Mouse (Mus musculus) hindbrain, embryonic 15.5 days (tissue): ENCODE measurements around the gene Kif26a. TPM values are rescaled to one million over a fixed set of nuclear protein-coding genes. Genes with fewer than 3 reads are reported as not detected.

ENCODE experiments used
- ATAC-seq: fragments of 200-750 bp; cut with Nextera tagmentation; 2 replicates; pipeline ENCODE4 v1.8.0; 2017; ENCODE audit warnings: low read depth, moderate number of reproducible peaks, moderate TSS enrichment; ENCODE audit not compliant: low FRiP score
- H3K27ac ChIP-seq: fragments of 300-500 bp; sonication (generic); replicated peaks from 2 replicates; pipeline ENCODE4 v1.5.1; 2015; ENCODE audit warnings: mild to moderate bottlenecking, inconsistent platforms
- H3K27me3 ChIP-seq: fragments of 300-500 bp; sonication (generic); 2 replicates; pipeline ENCODE4 v1.6.1; 2015; ENCODE audit warnings: control low read depth, inconsistent platforms
- H3K36me3 ChIP-seq: fragments of 300-500 bp; sonication (generic); 2 replicates; pipeline ENCODE4 v1.6.1; 2015; ENCODE audit warnings: control low read depth, inconsistent platforms
- H3K4me1 ChIP-seq: fragments of 300-500 bp; sonication (generic); replicated peaks from 2 replicates; pipeline ENCODE4 v1.6.1; 2015; ENCODE audit warnings: control low read depth, inconsistent platforms
- H3K4me2 ChIP-seq: fragments of 300-500 bp; sonication (generic); 2 replicates; pipeline ENCODE4 v1.6.1; 2015; ENCODE audit warnings: moderate library complexity, mild to moderate bottlenecking, inconsistent platforms
- H3K4me3 ChIP-seq: fragments of 300-500 bp; sonication (generic); 2 replicates; pipeline ENCODE4 v1.5.1; 2015; ENCODE audit warnings: mild to moderate bottlenecking, inconsistent platforms
- H3K9ac ChIP-seq: fragments of 300-500 bp; sonication (generic); 2 replicates; pipeline ENCODE4 v1.6.1; 2015; ENCODE audit warnings: inconsistent platforms
- H3K9me3 ChIP-seq: fragments of 300-500 bp; sonication (generic); 2 replicates; pipeline ENCODE4 v1.6.1; 2016; ENCODE audit warnings: control low read depth, inconsistent platforms
- WGBS: fragments of 180-500 bp; shearing (Covaris S2); methylation state at CpG from one replicate; pipeline ENCODE4 v1.1.7; 2015; 5-methylcytosine and 5-hydroxymethylcytosine counted together
- polyA plus RNA-seq: library from polyadenylated mRNA; unstranded; fragments of >200 nt; fragmentation: Nextera tagmentation; extraction: Ambion mirVana; gene quantifications from 2 replicates; pipeline ENCODE4 v1.2.1, GENCODE M21; 2015

Gene Kif26a
- polyA plus RNA-seq, 1 experiment from 2014 or later = 4.3 TPM

DNA sequence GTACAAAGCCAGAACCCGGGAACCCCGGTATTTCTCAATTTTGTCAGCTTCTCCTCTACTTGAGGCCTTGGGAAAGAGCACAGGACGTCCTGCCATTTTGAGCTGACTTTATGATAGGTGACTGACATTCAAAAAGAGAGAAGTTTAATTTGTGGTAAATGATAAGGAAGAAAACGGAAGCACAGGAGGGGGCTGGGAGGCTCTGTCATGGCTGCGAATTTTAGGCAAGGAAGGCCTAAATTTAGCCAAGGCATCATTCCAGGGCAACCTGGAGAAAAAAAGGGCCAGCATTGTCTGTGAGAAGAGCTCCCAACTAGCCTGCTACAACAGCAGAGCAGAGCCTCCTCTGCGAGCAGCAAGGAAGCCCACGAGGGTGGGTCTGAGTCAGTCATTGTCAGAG, 5.3 kb upstream of the Kif26a start:
- WGBS = 50% methylated on average over 7 of the region's 7 CpGs
- Histone ChIP-seq H3K9me3 (no peaks in the 10 kb centered on the region), H3K4me3 (no peak overlapping the region), H3K36me3 (no peaks in the 10 kb centered on the region), H3K4me2 (no peak overlapping the region), H3K27ac (no peak overlapping the region), H3K4me1 (peaks cover 27% of the 10 kb centered on the region), H3K27me3 (peaks cover 38% of the 10 kb centered on the region), H3K9ac (no peak overlapping the region)
- ATAC-seq = no peak

DNA sequence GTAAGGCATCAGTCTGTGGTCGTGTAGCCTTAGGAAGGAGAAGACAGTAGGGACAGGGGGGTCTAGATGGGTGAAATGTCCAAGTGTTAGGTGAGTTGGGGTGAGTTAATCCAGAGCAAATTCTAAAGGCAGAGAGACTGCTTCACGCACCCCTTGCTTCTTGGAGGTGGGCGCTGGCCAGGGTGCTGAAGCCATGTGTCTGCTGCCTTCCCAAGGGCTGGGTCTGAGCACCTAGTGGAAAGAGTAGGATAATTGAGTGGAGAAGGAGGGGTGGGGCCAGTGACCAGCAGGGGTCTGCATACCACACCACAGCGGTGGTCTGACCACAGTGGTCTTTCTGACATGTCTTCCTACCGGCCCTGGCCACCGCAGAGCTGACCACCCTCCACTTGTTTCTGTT, 4.7 kb upstream of the Kif26a start:
- H3K36me3 ChIP-seq = no peaks in the 10 kb centered on the region
- peaks cover 33% of the 10 kb centered on the region for H3K4me1 ChIP-seq
- peaks cover 38% of the 10 kb centered on the region for H3K27me3 ChIP-seq
- WGBS = 16% methylated on average over 6 of the region's 6 CpGs
- H3K27ac ChIP-seq = no peak overlapping the region
- no peak overlapping the region for H3K4me2 ChIP-seq
- no peak for ATAC-seq
- no peaks in the 10 kb centered on the region for H3K9me3 ChIP-seq
- H3K9ac ChIP-seq = no peak overlapping the region
- H3K4me3 ChIP-seq = no peak overlapping the region

DNA sequence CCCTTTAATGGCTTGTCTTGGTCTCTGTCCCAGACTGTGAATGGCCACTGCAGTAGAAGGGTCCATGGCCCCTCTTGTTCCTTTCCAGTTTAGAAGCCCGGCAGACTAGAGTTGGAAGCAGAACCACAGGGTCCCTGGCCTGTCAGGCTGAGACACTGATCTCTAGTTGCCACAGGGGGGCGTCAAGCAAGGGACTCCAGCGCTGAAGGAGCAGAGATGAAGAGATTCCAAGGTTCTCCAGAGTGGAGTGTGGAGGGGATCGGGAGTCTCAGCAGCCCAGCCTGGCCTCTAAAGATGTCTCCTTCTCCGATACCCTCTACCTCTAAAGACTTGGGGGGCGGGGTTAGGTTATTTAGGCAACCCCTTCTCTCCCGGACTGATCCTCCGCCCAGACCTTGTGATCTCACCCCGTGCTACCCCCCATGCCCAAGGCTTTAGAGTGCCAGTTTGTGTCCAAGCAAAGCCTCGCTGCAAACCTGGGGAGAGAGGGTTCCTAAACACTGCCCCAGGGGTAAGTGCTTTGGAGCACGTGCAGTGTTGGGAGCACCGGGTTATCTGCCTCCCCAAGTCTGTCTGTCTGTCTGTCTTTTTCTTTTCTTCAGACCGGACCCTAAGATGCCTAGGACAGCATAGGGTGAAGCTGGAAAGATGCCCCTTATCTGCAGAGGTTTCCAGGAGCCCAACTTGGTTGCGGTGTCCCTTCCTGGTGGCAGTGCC, 2.7 kb upstream of the Kif26a start:
- Histone ChIP-seq H3K4me3 (peak overlapping the region; percentile 52), H3K36me3 (no peaks in the 10 kb centered on the region), H3K9ac (peak overlapping the region; percentile 47; the same call in 1 of the 2 replicates), H3K9me3 (no peaks in the 10 kb centered on the region), H3K27me3 (peaks cover 47% of the 10 kb centered on the region), H3K4me2 (peak overlapping the region; percentile 89), H3K4me1 (peaks cover 52% of the 10 kb centered on the region), H3K27ac (no peak overlapping the region)
- 2% methylated on average over 14 of the region's 14 CpGs for WGBS
- ATAC-seq = 0 out of 2 replicates have a peak, but pooled peaks have one; percentile 13

DNA sequence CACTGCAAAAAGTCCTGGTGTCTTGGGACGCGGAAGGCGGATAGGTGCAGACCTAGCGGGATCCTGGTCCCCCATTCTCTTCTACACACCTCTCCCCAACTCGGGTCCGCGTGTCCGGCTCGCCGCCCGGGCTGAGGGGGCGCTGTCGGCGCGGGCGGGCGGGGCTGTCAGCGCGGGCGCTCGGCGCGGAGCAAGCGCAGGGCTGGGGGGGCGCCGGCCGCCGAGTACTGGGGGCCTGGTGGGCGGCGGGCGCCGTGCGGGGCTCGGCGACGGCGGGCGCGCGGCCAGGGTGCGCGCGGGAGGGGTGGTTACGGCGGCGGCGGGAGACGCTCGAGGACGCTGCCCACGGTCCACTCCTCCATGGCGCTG, 2.2 kb upstream of the Kif26a start:
- peak overlapping the region; percentile 52 for H3K4me3 ChIP-seq
- under 1% methylated on average over 46 of the region's 52 CpGs for WGBS
- H3K36me3 ChIP-seq = no peaks in the 10 kb centered on the region
- peak overlapping the region; percentile 89 for H3K4me2 ChIP-seq
- peaks cover 52% of the 10 kb centered on the region for H3K27me3 ChIP-seq
- H3K9me3 ChIP-seq = no peaks in the 10 kb centered on the region
- peak overlapping the region; percentile 47 for H3K9ac ChIP-seq
- ATAC-seq = no peak
- H3K4me1 ChIP-seq = peaks cover 54% of the 10 kb centered on the region
- H3K27ac ChIP-seq = peak overlapping the region; percentile 30; the same call in 1 of the 2 replicates

DNA sequence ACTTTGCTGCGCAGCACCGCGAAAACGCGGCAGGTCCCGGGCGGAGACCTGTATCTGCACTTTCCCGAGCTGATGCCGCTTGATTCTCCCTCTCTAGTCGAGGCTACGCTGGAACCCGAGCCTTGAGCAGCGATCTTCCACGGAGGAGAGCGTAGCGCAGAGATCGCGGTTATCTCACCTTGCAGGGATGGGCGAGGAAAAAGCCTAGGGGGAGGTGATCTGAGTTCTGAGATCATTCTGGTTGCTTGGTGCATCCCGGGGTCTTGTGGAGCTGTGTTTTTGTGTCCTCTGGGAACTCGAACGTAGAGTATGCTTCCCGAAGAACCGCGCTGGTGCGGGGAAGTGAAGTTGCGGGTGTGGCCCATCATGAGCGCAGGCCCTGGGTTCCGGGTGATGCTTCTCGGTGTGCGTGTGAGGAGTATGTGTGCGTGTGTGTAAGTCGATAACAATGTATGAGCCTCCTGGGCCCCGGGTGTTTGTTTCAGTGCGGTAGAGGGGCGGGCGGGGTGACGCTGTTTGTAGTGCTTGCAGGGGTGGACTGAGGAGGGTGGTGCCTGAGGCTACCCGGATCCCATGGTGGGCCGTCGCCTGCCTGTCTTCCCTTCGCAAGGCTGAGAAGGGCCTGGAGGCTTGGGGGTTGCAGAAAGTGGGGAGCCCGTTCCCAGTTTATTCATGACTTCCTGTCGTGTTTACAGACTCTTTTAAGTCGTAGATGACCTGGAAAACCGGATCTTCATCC, 1.5 kb upstream of the Kif26a start:
- Histone ChIP-seq H3K27ac (peak overlapping the region; percentile 30; the same call in 1 of the 2 replicates), H3K27me3 (peaks cover 58% of the 10 kb centered on the region), H3K4me2 (peak overlapping the region; percentile 89), H3K36me3 (no peaks in the 10 kb centered on the region), H3K4me3 (peak overlapping the region; percentile 52), H3K9me3 (no peaks in the 10 kb centered on the region), H3K9ac (peak overlapping the region; percentile 47), H3K4me1 (peaks cover 57% of the 10 kb centered on the region)
- ATAC-seq = no peak
- under 1% methylated on average over 46 of the region's 46 CpGs for WGBS

DNA sequence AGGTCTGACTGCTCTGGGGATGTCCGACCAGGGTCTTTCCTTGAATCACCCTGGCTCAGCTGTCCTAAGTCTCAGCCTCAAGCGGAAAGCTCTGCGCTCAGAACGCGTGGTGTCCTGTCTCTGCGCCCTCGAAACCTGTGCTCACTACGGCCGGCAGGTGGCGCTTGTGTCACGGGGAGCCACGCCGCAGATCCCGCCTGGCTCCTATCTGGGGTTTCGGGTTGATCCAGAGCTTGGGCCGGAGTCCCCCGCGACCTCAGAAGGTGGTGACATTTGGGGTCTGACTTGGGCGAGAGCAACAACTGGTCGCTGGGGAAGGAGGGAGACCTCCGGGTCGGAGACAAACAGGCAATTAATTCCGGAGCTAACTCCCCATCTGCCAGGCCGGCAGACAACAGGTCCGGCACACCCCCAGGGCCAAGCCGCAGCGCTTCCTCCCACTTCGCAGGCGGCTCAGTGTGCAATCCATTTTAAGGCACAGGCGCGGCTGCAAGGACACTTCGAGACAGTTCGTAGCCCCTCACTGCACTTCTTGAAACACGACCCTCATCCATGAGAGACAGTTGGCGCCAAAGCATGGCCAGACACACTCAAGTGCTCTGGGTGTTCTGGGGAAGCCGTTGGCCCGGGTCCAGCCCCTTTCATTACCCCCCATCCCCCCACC, 665 bp upstream of the Kif26a start:
- under 1% methylated on average over 37 of the region's 37 CpGs for WGBS
- Histone ChIP-seq H3K4me2 (peak overlapping the region; percentile 89), H3K9ac (peak overlapping the region; percentile 47; the same call in 1 of the 2 replicates), H3K36me3 (no peaks in the 10 kb centered on the region), H3K4me3 (peak overlapping the region; percentile 52), H3K27ac (no peak overlapping the region), H3K4me1 (peaks cover 65% of the 10 kb centered on the region), H3K27me3 (peaks cover 60% of the 10 kb centered on the region), H3K9me3 (no peaks in the 10 kb centered on the region)
- ATAC-seq = peak; percentile 68

DNA sequence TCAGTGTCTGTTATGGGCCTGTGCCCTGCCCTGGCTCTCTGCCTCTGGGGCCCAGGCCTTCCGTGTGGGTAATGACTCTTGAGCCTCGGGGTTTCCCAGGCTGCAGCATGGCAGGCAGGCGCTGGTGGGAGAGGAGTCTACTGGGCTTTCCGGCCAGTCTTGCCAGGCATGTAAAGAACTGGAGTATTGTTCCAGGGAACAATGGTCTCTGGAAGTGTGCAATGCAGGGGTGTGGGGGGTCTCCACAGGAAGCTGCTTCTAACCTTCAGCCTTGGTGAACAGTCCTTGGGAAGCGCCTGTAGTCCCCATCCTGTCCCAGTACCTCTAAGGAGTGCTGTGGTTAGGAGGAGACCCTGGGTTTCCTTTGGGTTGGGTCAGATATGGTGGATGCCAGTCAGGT, 1.4 kb downstream of the Kif26a start:
- H3K27ac ChIP-seq = no peak overlapping the region
- peaks cover 70% of the 10 kb centered on the region for H3K4me1 ChIP-seq
- peak overlapping the region; percentile 23; the same call in 1 of the 2 replicates for H3K9ac ChIP-seq
- 39% methylated on average over 5 of the region's 5 CpGs for WGBS
- no peaks in the 10 kb centered on the region for H3K36me3 ChIP-seq
- H3K4me3 ChIP-seq = peak overlapping the region; percentile 52
- ATAC-seq = no peak
- no peaks in the 10 kb centered on the region for H3K9me3 ChIP-seq
- peaks cover 44% of the 10 kb centered on the region for H3K27me3 ChIP-seq
- peak overlapping the region; percentile 89 for H3K4me2 ChIP-seq

DNA sequence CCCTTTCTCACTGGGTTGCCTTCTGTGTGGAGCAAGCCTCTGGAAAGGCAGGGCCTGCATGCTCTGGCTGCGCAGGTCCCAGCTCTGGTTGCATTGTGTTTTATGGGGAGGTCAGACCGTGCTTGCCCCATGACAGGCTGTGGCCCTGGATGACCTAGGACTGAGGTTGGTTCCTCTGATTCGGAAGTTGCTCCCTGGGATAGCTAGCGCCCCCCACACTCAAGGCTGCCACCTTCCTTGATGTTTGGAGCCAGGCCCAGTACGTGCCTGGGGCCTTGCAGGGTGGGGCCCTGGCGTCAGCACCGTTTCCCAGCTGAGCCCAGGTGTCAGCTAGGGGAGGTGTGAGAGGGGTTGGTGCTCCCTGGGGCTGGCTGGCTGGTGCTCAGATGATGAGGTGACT, 4.0 kb downstream of the Kif26a start:
- Histone ChIP-seq H3K4me2 (peak overlapping the region; percentile 14; the same call in 1 of the 2 replicates), H3K36me3 (no peaks in the 10 kb centered on the region), H3K27me3 (peaks cover 28% of the 10 kb centered on the region), H3K4me1 (peaks cover 56% of the 10 kb centered on the region), H3K9me3 (no peaks in the 10 kb centered on the region), H3K4me3 (no peak overlapping the region), H3K9ac (no peak overlapping the region), H3K27ac (no peak overlapping the region)
- no peak for ATAC-seq
- 67% methylated on average over 7 of the region's 7 CpGs for WGBS

DNA sequence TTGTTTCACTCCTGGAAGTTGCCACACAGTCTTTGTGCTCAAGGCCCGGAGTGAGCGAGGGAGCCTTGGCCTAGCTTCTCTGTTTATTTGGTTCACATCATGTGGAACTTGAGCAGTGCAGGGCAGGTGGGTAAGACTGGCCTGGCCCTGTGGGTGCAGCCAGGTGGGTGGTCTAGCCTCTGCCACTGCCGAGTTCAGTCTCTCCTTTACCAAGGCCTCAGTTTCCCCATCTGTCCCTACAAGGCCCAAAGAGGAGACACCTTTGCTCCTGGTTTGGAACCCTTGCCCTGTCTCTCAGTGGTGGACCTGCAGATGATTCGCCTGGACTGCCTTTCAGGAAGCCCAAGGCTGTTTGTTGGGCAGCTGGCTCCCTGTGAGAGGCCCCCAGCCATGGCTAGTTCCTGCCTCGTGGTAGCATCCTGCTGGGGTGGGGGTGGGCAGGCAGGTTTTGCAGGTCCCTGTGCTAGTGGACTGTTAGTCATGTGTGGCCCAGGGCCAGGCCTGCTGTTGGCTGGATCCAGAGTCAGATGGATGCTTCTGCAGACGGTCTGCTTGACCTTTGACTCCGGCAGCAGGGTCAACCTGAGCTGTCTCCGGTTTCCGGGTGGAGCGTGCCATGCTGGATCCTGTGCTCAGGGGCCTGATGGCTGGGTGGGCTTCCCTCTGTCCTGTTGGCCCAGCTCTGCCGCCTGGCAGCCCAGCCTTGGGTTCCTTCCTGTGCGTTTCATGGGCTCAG, 5.4 kb downstream of the Kif26a start:
- H3K4me2 ChIP-seq = 0 out of 2 replicates have a peak overlapping the region, but pooled peaks have one; percentile 1
- H3K9me3 ChIP-seq = no peaks in the 10 kb centered on the region
- no peaks in the 10 kb centered on the region for H3K36me3 ChIP-seq
- H3K27ac ChIP-seq = no peak overlapping the region
- peaks cover 58% of the 10 kb centered on the region for H3K4me1 ChIP-seq
- no peak overlapping the region for H3K9ac ChIP-seq
- ATAC-seq = no peak
- 47% methylated on average over 12 of the region's 12 CpGs for WGBS
- H3K4me3 ChIP-seq = no peak overlapping the region
- H3K27me3 ChIP-seq = peaks cover 28% of the 10 kb centered on the region; the same call in 1 of the 2 replicates

DNA sequence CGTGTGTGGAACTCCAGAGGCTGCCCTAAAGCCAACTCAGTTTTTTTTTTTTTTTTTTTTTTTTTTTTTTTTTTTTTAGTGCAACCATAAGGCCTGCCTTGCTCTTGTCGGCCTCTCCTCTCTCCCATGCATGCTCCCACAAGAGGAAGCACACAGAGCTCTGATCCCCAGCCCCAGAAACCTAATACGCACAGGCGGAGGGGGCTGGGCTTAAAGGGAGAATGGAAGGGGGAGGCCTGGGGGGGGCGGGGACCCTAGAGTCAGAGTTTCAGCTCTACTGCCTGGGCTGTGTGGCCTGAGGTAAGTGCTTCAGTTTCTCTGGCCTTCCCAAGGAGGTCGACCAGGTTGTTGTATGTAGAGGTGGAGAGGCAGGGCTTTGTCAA, 6.0 kb downstream of the Kif26a start:
- no peaks in the 10 kb centered on the region for H3K36me3 ChIP-seq
- H3K4me2 ChIP-seq = no peak overlapping the region
- no peaks in the 10 kb centered on the region for H3K9me3 ChIP-seq
- ATAC-seq = no peak
- WGBS = 55% methylated on average over 6 of the region's 6 CpGs
- no peak overlapping the region for H3K9ac ChIP-seq
- H3K27me3 ChIP-seq = peaks cover 25% of the 10 kb centered on the region; the same call in 1 of the 2 replicates
- no peak overlapping the region for H3K4me3 ChIP-seq
- no peak overlapping the region for H3K27ac ChIP-seq
- peaks cover 58% of the 10 kb centered on the region for H3K4me1 ChIP-seq

DNA sequence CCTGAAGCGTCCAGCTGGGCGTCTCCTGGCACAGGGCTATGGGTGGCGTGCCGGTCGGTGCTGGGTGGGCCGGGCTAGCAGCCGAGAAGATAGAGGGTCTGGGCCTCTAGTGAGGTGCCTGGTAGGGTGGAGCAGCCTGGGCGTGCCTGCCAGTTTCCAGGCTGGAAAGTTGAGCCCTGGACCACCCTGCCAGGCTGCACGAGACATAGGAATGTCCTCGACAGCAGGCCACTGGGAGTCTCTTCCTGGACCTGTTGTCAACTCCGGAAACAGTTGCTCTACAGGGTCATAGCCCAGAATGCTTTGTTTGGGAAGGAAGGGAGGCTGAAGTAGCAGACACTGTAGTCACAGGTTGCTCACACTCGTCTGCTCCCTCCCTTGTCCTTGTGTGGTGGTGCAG, 7.6 kb downstream of the Kif26a start:
- H3K4me1 ChIP-seq = peaks cover 48% of the 10 kb centered on the region
- 83% methylated on average over 12 of the region's 12 CpGs for WGBS

More for the DNA sequence above, 7.6 kb downstream of the Kif26a start:
- ATAC-seq = no peak
- H3K9me3 ChIP-seq = no peaks in the 10 kb centered on the region
- no peak overlapping the region for H3K4me3 ChIP-seq
- no peaks in the 10 kb centered on the region for H3K36me3 ChIP-seq
- no peak overlapping the region for H3K4me2 ChIP-seq
- no peak overlapping the region; the same call in 1 of the 2 replicates for H3K27ac ChIP-seq
- H3K27me3 ChIP-seq = peaks cover 16% of the 10 kb centered on the region; the same call in 1 of the 2 replicates
- no peak overlapping the region for H3K9ac ChIP-seq
